10 mouse cellular contexts compared by ENCODE assay signal in genomic region chr14:55027653-55028052, GRCm38 (mm10). TPM values are rescaled to one million over a fixed set of nuclear protein-coding genes. Genes with fewer than 3 reads are reported as not detected.
A peak's percentile ranks its signal among the peaks of the same experiment; 100 is the strongest.
DNase-seq lines count a peak whose midpoint lies in the region; ATAC-seq lines count a peak whose summit lies in the region.
"Had no signal": no experiment of that assay in that cellular context is flagged by ENCODE, and none has a peak within 500 bp of the region (broad histone marks: within the 10 kb centered on the region; RNA-seq: fewer than 3 reads in every experiment).

No protein-coding gene starts in this region.

- H3K36me3 ChIP-seq in embryonic facial prominence, embryonic 10.5 days (replicated peaks), result peaks cover 32% of the 10 kb centered on the region
- no peaks in the 10 kb centered on the region; the same call in 1 of the 2 replicates for H3K36me3 ChIP-seq in midbrain, embryonic 11.5 days (ENCODE audit: control insufficient read depth, insufficient read depth, low read length)

- WGBS in embryonic facial prominence, embryonic 10.5 days, result 21% methylated on average over 6 of the region's 6 CpGs
- 6% methylated on average over 6 of the region's 6 CpGs for WGBS in midbrain, embryonic 11.5 days

- H3K9ac ChIP-seq in midbrain, embryonic 11.5 days (ENCODE audit: low read length), result peak overlapping the region; percentile 16; the same call in 1 of the 2 replicates
- H3K9ac ChIP-seq: kidney, embryonic 15.5 days had no signal

- H3K27ac ChIP-seq in embryonic facial prominence, embryonic 10.5 days (replicated peaks), result peak overlapping the region; percentile 79
- peak overlapping the region; percentile 58 for H3K27ac ChIP-seq in midbrain, embryonic 11.5 days (ENCODE audit: low read depth, low read length)
- H3K27ac ChIP-seq: kidney, embryonic 15.5 days had no signal

- no peaks in the 10 kb centered on the region for H3K27me3 ChIP-seq in embryonic facial prominence, embryonic 10.5 days (replicated peaks; ENCODE audit: low read depth, poor library complexity, severe bottlenecking)
- no peaks in the 10 kb centered on the region; the same call in 1 of the 2 replicates for H3K27me3 ChIP-seq in midbrain, embryonic 11.5 days (ENCODE audit: control insufficient read depth, insufficient read depth, low read length)
- H3K27me3 ChIP-seq: kidney, embryonic 15.5 days had no signal

- no peaks in the 10 kb centered on the region for H3K9me3 ChIP-seq in embryonic facial prominence, embryonic 10.5 days
- no peaks in the 10 kb centered on the region for H3K9me3 ChIP-seq in midbrain, embryonic 11.5 days (ENCODE audit: control insufficient read depth, low read length)
- H3K9me3 ChIP-seq: kidney, embryonic 15.5 days had no signal

- H3K4me2 ChIP-seq in midbrain, embryonic 11.5 days, result peak overlapping the region; percentile 9; the same call in 1 of the 2 replicates
- H3K4me2 ChIP-seq: kidney, embryonic 15.5 days had no signal

- peaks cover 29% of the 10 kb centered on the region for H3K4me1 ChIP-seq in embryonic facial prominence, embryonic 10.5 days
- H3K4me1 ChIP-seq in midbrain, embryonic 11.5 days (ENCODE audit: control insufficient read depth, insufficient read depth, low read length), result peaks cover 23% of the 10 kb centered on the region

- DNase-seq in cerebellum, adult 11 months, result peak; percentile 48
- peak; percentile 34 for DNase-seq in MN1 (ENCODE audit: low spot score)
- DNase-seq in embryonic facial prominence, embryonic 10.5 days (ENCODE audit: low spot score), result no peak
- peak; percentile 90 for DNase-seq in midbrain, embryonic 11.5 days (ENCODE audit: low spot score, missing footprints)
- DNase-seq in urinary bladder, postnatal 36 days (ENCODE audit: low spot score in 2 of 2), result no peak
- DNase-seq in thymus, adult 18-20 months, result no peak
- DNase-seq in c-Kit-positive CD71-positive TER-119-positive erythroid progenitor cells, embryonic 14.5 days (ENCODE audit: low spot score), result no peak

- H3K4me3 ChIP-seq in embryonic facial prominence, embryonic 10.5 days, result peak overlapping the region; percentile 43; the same call in 1 of the 2 replicates
- no peak overlapping the region for H3K4me3 ChIP-seq in midbrain, embryonic 11.5 days (ENCODE audit: low read depth, low read length)
- H3K4me3 ChIP-seq: kidney, embryonic 15.5 days had no signal

- ATAC-seq in cerebellum, adult (ENCODE audit: insufficient number of reproducible peaks, low FRiP score, low TSS enrichment), result no peak
- peak; percentile 47; the same call in 1 of the 2 replicates for ATAC-seq in midbrain, embryonic 11.5 days (ENCODE audit: low FRiP score)

RNA-seq across cellular contexts. Expression of gene Ngdn, which starts 12.4 kb away (rescaled TPM):
- polyA plus RNA-seq in embryonic facial prominence, embryonic 10.5 days (2016; fragmentation: Nextera tagmentation; extraction: Ambion mirVana), result 91.1 and 94.2 TPM in 2 replicates
- 85.0 and 85.9 TPM in 2 replicates for polyA plus RNA-seq in midbrain, embryonic 11.5 days (2014; fragmentation: Nextera tagmentation; extraction: Ambion mirVana)

RNA-seq across cellular contexts. Expression of gene Myh7, which starts 33.2 kb away (rescaled TPM):
- 1.9 and 8.4 TPM in 2 replicates for polyA plus RNA-seq in embryonic facial prominence, embryonic 10.5 days (2016; fragmentation: Nextera tagmentation; extraction: Ambion mirVana)
- 0.52 and 1.1 TPM in 2 replicates for polyA plus RNA-seq in midbrain, embryonic 11.5 days (2014; fragmentation: Nextera tagmentation; extraction: Ambion mirVana)

RNA-seq across cellular contexts. Expression of gene Gm17428, which starts 50.9 kb away (rescaled TPM):
- polyA plus RNA-seq in embryonic facial prominence, embryonic 10.5 days (2016; fragmentation: Nextera tagmentation; extraction: Ambion mirVana), result not detected in 2 replicates
- polyA plus RNA-seq in midbrain, embryonic 11.5 days (2014; fragmentation: Nextera tagmentation; extraction: Ambion mirVana), result not detected in 2 replicates
- polyA plus RNA-seq: kidney, embryonic 15.5 days; lung, embryonic 16.5 days had no signal

Comparison
In these comparisons a context has a peak if more than half of its experiments do, and no peak if none do; other contexts are left out.
1. DNase-seq: peak in cerebellum, adult 11 months (single experiment), MN1 (single experiment) and midbrain, embryonic 11.5 days (single experiment); none in embryonic facial prominence, embryonic 10.5 days (single experiment), urinary bladder, postnatal 36 days (0 of 2), thymus, adult 18-20 months (0 of 2) and c-Kit-positive CD71-positive TER-119-positive erythroid progenitor cells, embryonic 14.5 days (single experiment).